Mouse (Mus musculus): Measurements from ENCODE around the gene Dmpk. TPM values are rescaled to one million over a fixed set of nuclear protein-coding genes. Genes with fewer than 3 reads are reported as not detected.

Dmpk gene
- polyA plus RNA-seq (2014; fragmentation: Nextera tagmentation; extraction: Ambion mirVana), result 31.1 and 36.0 TPM in 2 replicates

GRCm38 (mm10) chr7:19083701-19084100 lies at the start of gene Dmpk:
Gene Dmpk, plus strand, starts transcription at chr7:19083849.
- H3K4me1 ChIP-seq (ENCODE audit: control insufficient read depth in 2 of 2, insufficient read depth in 2 of 2, low read length in 2 of 2), result peaks cover 35 to 51% of the 10 kb centered on the region in 2 experiments
- H3K27ac ChIP-seq (replicated peaks in 1 of 2; ENCODE audit: control insufficient read depth in 1 of 2, insufficient read depth in 1 of 2, low read depth in 2 of 2, low read length in 2 of 2), result peak within 1 kb of the TSS; percentile 78
- peaks cover 65% of the 10 kb centered on the region for H3K36me3 ChIP-seq (ENCODE audit: control insufficient read depth, insufficient read depth, low read length)
- WGBS, result 19% methylated on average over 10 of the region's 10 CpGs
- H3K4me3 ChIP-seq (ENCODE audit: control insufficient read depth in 1 of 2, insufficient read depth in 1 of 2, low read depth in 1 of 2, low read length in 2 of 2), result peak within 1 kb of the TSS; percentile 29 to 30
- peak within 1 kb of the TSS; percentile 55 for H3K4me2 ChIP-seq (ENCODE audit: low read length)
- no peaks in the 10 kb centered on the region for H3K27me3 ChIP-seq (ENCODE audit: control insufficient read depth, insufficient read depth, low read length)
- ATAC-seq (ENCODE audit: insufficient number of reproducible peaks, insufficient read depth, low FRiP score, low read depth), result peak; percentile 57
- peak within 1 kb of the TSS; percentile 64 for H3K9ac ChIP-seq (ENCODE audit: low read length)
- H3K9me3 ChIP-seq (ENCODE audit: control insufficient read depth, low read length), result no peaks in the 10 kb centered on the region

DNA sequence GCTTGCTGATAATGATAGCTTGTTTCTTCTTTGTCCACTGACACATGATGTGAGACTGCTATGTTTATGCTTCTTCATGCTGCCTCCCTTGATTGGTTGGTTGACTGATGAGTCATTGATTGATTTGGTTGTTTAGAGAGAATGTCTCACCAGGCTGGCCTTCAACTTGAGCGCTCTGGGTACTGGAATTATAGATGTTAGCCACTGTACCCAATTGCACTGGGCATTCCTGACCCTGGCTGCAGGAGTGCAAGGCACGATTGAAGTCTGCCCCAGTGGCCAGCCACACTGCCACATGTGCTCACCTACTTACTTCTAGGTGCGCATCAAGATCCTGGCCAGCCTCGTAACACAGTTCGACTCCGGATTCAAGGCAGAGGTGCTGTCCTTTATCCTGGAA lies 39.0 kb upstream of the Dmpk start:
- Histone ChIP-seq H3K27me3 (ENCODE audit: control insufficient read depth, insufficient read depth, low read length) (no peaks in the 10 kb centered on the region), H3K4me2 (ENCODE audit: low read length) (no peak overlapping the region), H3K4me3 (ENCODE audit: control insufficient read depth in 1 of 2, insufficient read depth in 1 of 2, low read depth in 1 of 2, low read length in 2 of 2) (no peak overlapping the region), H3K9me3 (ENCODE audit: control insufficient read depth, low read length) (no peaks in the 10 kb centered on the region), H3K27ac (replicated peaks in 1 of 2; ENCODE audit: control insufficient read depth in 1 of 2, insufficient read depth in 1 of 2, low read depth in 2 of 2, low read length in 2 of 2) (no peak overlapping the region), H3K9ac (ENCODE audit: low read length) (no peak overlapping the region), H3K4me1 (ENCODE audit: control insufficient read depth in 2 of 2, insufficient read depth in 2 of 2, low read length in 2 of 2) (no peaks in the 10 kb centered on the region), H3K36me3 (ENCODE audit: control insufficient read depth, insufficient read depth, low read length) (peaks cover 100% of the 10 kb centered on the region)
- ATAC-seq (ENCODE audit: insufficient number of reproducible peaks, insufficient read depth, low FRiP score, low read depth), result no peak
- WGBS, result 92% methylated on average over 6 of the region's 6 CpGs

DNA sequence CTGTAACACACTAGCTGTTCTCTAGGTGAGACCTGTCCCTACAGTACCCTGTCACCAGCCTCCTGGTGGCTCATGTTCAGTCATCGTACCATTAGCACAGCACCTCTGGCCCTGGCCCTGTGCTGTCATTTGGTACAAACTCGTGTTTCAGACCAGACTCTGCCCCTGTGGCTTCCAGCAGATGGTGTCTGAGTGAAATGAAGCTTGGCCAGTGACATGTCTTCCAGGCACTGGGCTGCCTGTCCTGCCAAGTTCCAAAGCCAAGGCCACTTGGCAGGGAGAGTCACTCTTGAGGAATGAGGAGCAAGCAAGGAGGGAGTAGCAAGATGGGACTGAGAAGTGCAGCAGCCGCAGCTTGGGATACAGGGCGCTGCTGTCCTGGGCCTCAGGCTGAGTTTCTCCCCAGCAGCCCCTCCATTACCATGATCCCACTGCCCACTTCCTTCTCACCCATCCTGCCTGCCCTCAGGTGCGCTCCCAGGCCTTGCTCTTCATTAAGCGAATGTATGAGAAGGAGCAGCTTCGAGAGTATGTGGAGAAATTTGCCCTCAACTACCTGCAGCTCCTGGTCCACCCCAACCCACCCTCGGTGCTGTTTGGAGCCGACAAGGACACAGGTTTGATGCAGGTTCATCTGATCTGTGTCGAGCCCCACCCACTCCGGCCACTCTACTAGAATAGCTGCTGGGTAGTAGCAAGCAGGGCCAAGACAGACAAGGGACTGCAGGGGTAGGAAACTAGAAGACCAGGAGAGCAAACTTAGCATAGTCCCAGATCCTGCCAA lies 37.2 kb upstream of the Dmpk start:
- H3K27ac ChIP-seq (replicated peaks in 1 of 2; ENCODE audit: control insufficient read depth in 1 of 2, insufficient read depth in 1 of 2, low read depth in 2 of 2, low read length in 2 of 2), result no peak overlapping the region
- H3K4me2 ChIP-seq (ENCODE audit: low read length), result no peak overlapping the region
- no peaks in the 10 kb centered on the region for H3K27me3 ChIP-seq (ENCODE audit: control insufficient read depth, insufficient read depth, low read length)
- no peaks in the 10 kb centered on the region for H3K4me1 ChIP-seq (ENCODE audit: control insufficient read depth in 2 of 2, insufficient read depth in 2 of 2, low read length in 2 of 2)
- H3K36me3 ChIP-seq (ENCODE audit: control insufficient read depth, insufficient read depth, low read length), result peaks cover 100% of the 10 kb centered on the region
- no peaks in the 10 kb centered on the region for H3K9me3 ChIP-seq (ENCODE audit: control insufficient read depth, low read length)
- H3K4me3 ChIP-seq (ENCODE audit: control insufficient read depth in 1 of 2, insufficient read depth in 1 of 2, low read depth in 1 of 2, low read length in 2 of 2), result no peak overlapping the region
- 90% methylated on average over 10 of the region's 11 CpGs for WGBS
- H3K9ac ChIP-seq (ENCODE audit: low read length), result no peak overlapping the region
- ATAC-seq (ENCODE audit: insufficient number of reproducible peaks, insufficient read depth, low FRiP score, low read depth), result no peak

DNA sequence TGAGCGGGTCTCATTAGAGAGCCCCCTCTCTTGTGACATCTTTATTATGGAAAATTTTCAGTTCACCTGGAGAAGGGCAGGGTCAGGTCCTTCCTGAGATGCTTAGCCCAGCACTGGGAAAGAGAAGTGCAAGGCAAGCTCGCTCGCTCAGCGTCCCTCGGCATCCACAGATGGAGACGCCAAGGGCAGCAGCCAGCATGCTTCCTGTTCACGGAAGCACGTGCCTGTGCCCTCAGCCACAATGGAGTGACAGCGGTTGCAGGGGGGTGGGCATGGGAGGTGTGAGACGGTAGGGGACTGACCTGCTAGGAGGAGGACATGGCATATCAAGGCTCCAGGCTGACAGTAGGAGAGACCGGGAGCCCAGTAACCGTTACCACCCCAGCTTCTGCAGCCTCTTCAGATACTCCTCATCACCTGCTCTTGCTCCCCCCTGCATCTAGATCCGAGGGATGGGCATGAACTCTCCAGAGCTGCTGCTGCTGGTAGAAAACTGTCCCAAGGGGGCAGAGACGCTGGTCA lies 35.6 kb upstream of the Dmpk start:
- no peaks in the 10 kb centered on the region for H3K27me3 ChIP-seq (ENCODE audit: control insufficient read depth, insufficient read depth, low read length)
- no peak overlapping the region for H3K4me3 ChIP-seq (ENCODE audit: control insufficient read depth in 1 of 2, insufficient read depth in 1 of 2, low read depth in 1 of 2, low read length in 2 of 2)
- WGBS, result 81% methylated on average over 14 of the region's 14 CpGs
- no peak overlapping the region for H3K4me2 ChIP-seq (ENCODE audit: low read length)
- no peak for ATAC-seq (ENCODE audit: insufficient number of reproducible peaks, insufficient read depth, low FRiP score, low read depth)
- H3K9ac ChIP-seq (ENCODE audit: low read length), result no peak overlapping the region
- peaks cover 96% of the 10 kb centered on the region for H3K36me3 ChIP-seq (ENCODE audit: control insufficient read depth, insufficient read depth, low read length)
- no peaks in the 10 kb centered on the region for H3K9me3 ChIP-seq (ENCODE audit: control insufficient read depth, low read length)
- H3K27ac ChIP-seq (replicated peaks in 1 of 2; ENCODE audit: control insufficient read depth in 1 of 2, insufficient read depth in 1 of 2, low read depth in 2 of 2, low read length in 2 of 2), result no peak overlapping the region
- no peaks in the 10 kb centered on the region for H3K4me1 ChIP-seq (ENCODE audit: control insufficient read depth in 2 of 2, insufficient read depth in 2 of 2, low read length in 2 of 2)

GRCm38 (mm10) chr7:19049252-19049651 lies 34.4 kb upstream of the Dmpk start:
- 86% methylated on average over 5 of the region's 5 CpGs for WGBS
- Histone ChIP-seq H3K36me3 (ENCODE audit: control insufficient read depth, insufficient read depth, low read length) (peaks cover 84% of the 10 kb centered on the region), H3K27ac (replicated peaks in 1 of 2; ENCODE audit: control insufficient read depth in 1 of 2, insufficient read depth in 1 of 2, low read depth in 2 of 2, low read length in 2 of 2) (no peak overlapping the region), H3K9ac (ENCODE audit: low read length) (no peak overlapping the region), H3K4me3 (ENCODE audit: control insufficient read depth in 1 of 2, insufficient read depth in 1 of 2, low read depth in 1 of 2, low read length in 2 of 2) (no peak overlapping the region), H3K4me2 (ENCODE audit: low read length) (no peak overlapping the region), H3K27me3 (ENCODE audit: control insufficient read depth, insufficient read depth, low read length) (no peaks in the 10 kb centered on the region), H3K4me1 (ENCODE audit: control insufficient read depth in 2 of 2, insufficient read depth in 2 of 2, low read length in 2 of 2) (no peaks in the 10 kb centered on the region), H3K9me3 (ENCODE audit: control insufficient read depth, low read length) (no peaks in the 10 kb centered on the region)
- ATAC-seq (ENCODE audit: insufficient number of reproducible peaks, insufficient read depth, low FRiP score, low read depth), result no peak

DNA sequence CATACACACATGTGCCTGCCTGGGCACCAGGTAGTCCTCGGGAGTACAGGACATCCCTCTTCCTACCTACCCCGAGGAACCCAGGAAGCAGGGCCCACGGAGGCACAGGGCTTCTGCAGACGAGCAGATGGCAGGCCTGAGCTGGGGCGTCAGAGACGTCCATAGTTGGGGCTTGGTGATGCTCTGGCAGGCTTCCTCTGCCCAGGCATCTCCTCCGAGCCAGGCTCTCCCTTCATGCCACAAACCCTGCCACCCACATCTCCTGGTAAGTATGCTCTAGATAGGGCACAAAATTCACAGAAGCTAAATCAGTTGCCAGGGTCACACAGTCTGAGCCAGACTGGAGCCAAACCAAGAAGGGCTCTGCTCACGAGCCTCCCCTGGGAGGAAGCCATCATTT lies 33.5 kb upstream of the Dmpk start:
- Histone ChIP-seq H3K9ac (ENCODE audit: low read length) (no peak overlapping the region), H3K9me3 (ENCODE audit: control insufficient read depth, low read length) (no peaks in the 10 kb centered on the region), H3K4me1 (ENCODE audit: control insufficient read depth in 2 of 2, insufficient read depth in 2 of 2, low read length in 2 of 2) (peaks cover 0 to 5% of the 10 kb centered on the region in 2 experiments; a peak in 1 of 4 replicates), H3K27me3 (ENCODE audit: control insufficient read depth, insufficient read depth, low read length) (no peaks in the 10 kb centered on the region), H3K4me2 (ENCODE audit: low read length) (no peak overlapping the region), H3K27ac (replicated peaks in 1 of 2; ENCODE audit: control insufficient read depth in 1 of 2, insufficient read depth in 1 of 2, low read depth in 2 of 2, low read length in 2 of 2) (no peak overlapping the region), H3K36me3 (ENCODE audit: control insufficient read depth, insufficient read depth, low read length) (peaks cover 82% of the 10 kb centered on the region), H3K4me3 (ENCODE audit: control insufficient read depth in 1 of 2, insufficient read depth in 1 of 2, low read depth in 1 of 2, low read length in 2 of 2) (no peak overlapping the region)
- 89% methylated on average over 8 of the region's 8 CpGs for WGBS
- ATAC-seq (ENCODE audit: insufficient number of reproducible peaks, insufficient read depth, low FRiP score, low read depth), result no peak

DNA sequence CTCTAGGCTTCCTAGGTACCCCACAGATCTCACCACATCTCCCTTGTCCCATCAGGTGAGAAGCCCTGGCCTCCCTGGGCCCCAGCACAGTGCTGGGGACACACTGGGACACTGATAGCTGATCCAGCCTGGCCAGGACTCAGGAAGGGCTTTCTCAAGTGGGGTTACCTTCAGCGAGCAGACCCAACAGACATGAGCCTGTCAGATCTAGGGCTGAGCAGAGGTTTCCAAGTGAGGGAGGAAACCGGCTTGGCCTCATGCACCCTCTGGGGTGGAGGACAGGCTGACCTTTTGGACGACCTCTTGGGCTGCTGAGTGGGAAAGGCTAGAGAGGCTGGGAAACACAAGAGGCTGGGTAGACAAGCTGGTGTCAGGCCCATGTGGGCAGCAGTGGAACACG lies 32.5 kb upstream of the Dmpk start:
- Histone ChIP-seq H3K27me3 (ENCODE audit: control insufficient read depth, insufficient read depth, low read length) (no peaks in the 10 kb centered on the region), H3K27ac (replicated peaks in 1 of 2; ENCODE audit: control insufficient read depth in 1 of 2, insufficient read depth in 1 of 2, low read depth in 2 of 2, low read length in 2 of 2) (no peak overlapping the region), H3K4me2 (ENCODE audit: low read length) (no peak overlapping the region), H3K36me3 (ENCODE audit: control insufficient read depth, insufficient read depth, low read length) (peaks cover 72% of the 10 kb centered on the region), H3K9me3 (ENCODE audit: control insufficient read depth, low read length) (no peaks in the 10 kb centered on the region), H3K4me1 (ENCODE audit: control insufficient read depth in 2 of 2, insufficient read depth in 2 of 2, low read length in 2 of 2) (peaks cover 0 to 5% of the 10 kb centered on the region in 2 experiments; a peak in 1 of 4 replicates), H3K4me3 (ENCODE audit: control insufficient read depth in 1 of 2, insufficient read depth in 1 of 2, low read depth in 1 of 2, low read length in 2 of 2) (no peak overlapping the region), H3K9ac (ENCODE audit: low read length) (no peak overlapping the region)
- 48% methylated on average over 4 of the region's 4 CpGs for WGBS
- ATAC-seq (ENCODE audit: insufficient number of reproducible peaks, insufficient read depth, low FRiP score, low read depth), result no peak

Measured in heart, embryonic 14.5 days (tissue).